Mouse (Mus musculus) lung, postnatal 14 days (tissue): ENCODE measurements around the gene Setd7.
"Not testable (repeated sequence)": the region's sequence is repeated elsewhere in the genome, so short reads cannot be mapped to it uniquely, and the experiment has no call there.

Experiments
- DNase-seq: peaks from one replicate; pipeline ENCODE4 v3.0.0; 2021

Gene Setd7

DNA sequence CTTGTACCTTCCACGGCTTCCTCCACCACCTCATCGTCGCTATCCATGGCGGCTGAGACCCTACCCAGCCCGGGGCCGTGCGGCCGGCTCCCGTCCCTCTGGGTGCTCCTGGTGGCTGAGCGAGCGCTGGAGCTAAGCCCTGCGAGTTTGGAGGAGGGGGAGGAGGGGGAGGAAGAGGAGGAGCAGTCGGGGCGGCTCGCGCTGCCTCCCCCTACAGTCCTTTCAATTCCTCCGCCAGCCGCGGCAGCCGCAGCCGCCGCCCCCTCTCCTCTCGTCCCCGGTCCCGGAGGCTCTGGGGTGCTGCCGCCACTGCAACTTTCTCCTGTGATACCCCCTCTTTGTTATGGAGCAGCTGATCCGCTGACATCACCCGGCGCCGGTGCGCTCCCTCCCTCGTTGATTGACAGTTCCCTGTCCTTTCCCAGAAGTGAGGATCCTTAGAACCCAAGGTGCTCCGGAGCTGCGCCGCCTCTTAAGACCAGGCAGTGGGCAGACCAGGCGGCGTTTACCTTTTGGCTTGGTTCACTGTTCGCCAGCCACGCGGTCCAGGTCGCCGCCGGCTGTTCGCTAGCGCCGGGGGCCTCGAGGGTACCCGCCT, at the start of gene Setd7:
Gene Setd7, minus strand, starts transcription at position 369 of the 598 bp plus-strand sequence.
- peak; percentile 83 for DNase-seq

GRCm38 (mm10) chr3:51604489-51604888, 43.8 kb upstream of the Setd7 start:
- DNase-seq, result no peak

- DNase-seq, result peak; percentile 16
Observed at GRCm38 (mm10) chr3:51603705-51604291, 43.1 kb upstream of the Setd7 start.

- no peak for DNase-seq
Observed at GRCm38 (mm10) chr3:51601461-51601860, 40.8 kb upstream of the Setd7 start.

GRCm38 (mm10) chr3:51600728-51601127, 40.0 kb upstream of the Setd7 start:
- DNase-seq, result no peak

- no peak for DNase-seq
Observed at GRCm38 (mm10) chr3:51599057-51599630, 38.5 kb upstream of the Setd7 start.

DNA sequence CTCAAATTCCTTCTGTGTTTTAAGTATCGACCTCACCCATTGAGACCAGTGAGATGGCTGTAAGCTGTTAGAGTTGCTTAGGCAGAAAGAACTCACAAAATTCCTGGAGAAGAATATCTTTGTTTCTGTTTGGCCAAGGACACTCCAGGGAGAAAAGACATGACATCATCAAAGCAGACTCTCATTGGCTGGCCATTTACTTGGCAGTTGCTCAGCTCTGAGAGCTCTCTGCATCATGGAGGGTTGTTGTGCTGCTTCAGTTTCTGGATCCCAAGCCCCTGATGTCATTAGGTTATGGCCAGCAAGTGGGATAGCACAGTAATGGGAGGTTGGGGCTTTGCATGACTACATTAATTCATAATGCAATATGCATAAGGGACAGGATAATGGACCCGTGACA, 35.9 kb upstream of the Setd7 start:
- DNase-seq, result no peak

DNA sequence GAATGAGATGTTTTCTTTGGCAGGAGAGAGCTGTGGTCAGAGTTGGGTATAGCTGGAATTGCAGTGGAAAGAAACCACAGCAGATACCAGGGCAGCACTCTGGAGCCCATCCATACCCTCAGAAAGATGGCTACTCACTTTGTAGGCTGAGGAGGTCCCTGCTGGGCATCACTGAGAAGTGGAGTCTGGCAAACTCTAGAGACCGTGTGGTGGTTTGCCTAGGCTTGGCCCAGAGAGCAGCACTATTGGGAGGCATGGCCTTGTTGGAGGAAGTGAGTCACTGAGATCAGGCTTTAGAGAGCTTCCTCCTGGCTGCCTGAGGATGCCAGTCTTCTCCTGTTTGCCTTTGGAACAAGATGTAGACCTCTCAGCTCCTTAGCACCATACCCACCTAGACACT, 32.8 kb upstream of the Setd7 start:
- DNase-seq, result no peak

GRCm38 (mm10) chr3:51591591-51591990, 30.9 kb upstream of the Setd7 start:
- DNase-seq, result no peak

DNA sequence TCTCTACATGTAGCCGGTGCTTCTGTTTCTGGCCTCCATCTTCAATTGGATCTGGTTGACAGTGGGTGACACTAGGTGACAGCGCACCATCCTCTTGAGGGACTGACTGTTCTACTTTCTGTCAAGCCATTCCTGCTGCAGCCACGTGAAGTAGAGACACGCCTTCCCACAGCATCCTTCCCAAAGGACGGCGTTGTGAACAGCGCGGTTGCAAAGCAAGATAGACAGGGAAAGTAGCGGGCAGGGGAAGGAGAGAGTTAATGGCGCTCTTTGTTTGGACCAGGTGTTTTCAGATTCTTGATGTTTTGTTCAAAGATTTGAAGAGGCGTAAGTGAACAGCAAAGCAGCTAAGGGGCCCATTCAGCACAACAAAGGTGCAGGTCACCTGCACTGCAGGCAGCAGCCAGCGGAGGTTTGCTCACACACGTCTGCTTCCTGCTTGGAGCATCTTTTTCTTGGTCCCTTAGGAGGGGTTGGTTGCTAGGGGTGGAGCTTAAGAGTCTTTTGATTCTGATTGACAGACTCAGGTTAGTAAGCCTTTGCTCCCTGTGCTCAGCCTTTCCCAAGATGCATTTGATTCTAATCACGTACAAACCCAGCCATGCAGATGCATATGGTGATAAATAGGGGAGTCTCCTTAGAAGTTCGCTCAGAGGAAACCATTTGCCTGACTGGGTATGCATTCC, 29.7 kb upstream of the Setd7 start:
- DNase-seq, result no peak

- DNase-seq, result no peak
Observed at GRCm38 (mm10) chr3:51587697-51588262, 27.1 kb upstream of the Setd7 start.

DNA sequence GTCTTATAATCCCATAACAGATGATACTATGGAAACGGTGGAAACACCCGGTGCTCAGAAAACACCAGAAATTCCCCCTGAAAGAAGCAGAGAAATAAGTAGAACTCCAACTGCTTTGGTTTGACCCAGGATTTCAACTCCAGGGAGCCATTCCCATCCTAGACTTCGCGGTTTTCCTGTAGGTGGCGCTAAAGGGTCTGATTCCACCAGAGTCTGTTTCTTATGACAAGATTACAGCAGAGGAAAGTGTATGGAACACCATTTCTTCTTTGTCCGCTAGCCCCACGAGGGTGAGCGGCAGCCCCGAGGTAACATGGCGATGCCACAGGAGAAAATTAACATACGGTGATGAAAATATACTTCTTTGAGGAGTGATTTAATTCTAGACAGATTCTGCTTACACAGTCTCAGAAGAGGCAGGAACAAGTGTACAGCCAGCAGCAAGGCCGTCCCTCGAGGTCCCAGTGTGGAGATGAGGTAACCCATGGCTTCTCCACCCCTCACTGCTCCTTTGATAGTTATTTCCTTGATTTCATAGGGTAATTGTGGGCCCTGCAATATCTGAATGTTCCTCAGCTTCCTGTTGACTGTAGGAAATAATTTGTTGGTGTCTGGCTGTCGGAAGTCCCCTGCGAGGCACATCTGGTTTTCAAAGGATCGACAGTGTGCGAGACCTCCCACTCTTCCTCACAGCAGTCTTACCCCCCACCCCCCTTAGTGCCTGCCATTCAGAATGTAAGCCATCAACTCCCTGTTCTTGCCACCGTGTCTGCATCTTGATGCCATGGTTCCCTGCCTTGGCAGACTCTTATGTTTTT, 23.1 kb upstream of the Setd7 start:
- DNase-seq, result peak; percentile 91

- not testable (repeated sequence) for DNase-seq
Observed at GRCm38 (mm10) chr3:51579243-51579642, 18.6 kb upstream of the Setd7 start.

- DNase-seq, result peak; percentile 85
Observed at GRCm38 (mm10) chr3:51577816-51578749, 17.4 kb upstream of the Setd7 start.

- no peak for DNase-seq
Observed at GRCm38 (mm10) chr3:51577359-51577758, 16.7 kb upstream of the Setd7 start.

DNA sequence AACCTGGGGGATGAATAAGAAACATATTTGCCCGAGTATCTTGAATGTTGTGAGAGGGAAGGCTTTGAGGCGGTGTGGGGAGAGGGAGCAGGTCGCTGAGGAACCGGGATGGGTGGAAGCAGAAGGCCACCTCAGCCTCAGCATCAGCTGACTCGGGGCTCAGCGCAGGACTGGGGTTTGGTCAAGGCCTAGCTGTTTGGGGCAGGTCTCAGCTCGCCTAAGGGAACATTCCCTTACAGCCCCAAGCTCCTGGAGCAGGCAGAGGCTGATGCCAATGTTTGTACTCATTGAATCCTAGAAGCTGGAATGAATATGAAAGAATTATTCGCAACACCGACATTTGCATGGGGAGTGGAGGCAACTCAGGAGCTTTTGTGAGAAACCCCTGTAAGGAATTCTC, 13.2 kb upstream of the Setd7 start:
- no peak for DNase-seq

DNA sequence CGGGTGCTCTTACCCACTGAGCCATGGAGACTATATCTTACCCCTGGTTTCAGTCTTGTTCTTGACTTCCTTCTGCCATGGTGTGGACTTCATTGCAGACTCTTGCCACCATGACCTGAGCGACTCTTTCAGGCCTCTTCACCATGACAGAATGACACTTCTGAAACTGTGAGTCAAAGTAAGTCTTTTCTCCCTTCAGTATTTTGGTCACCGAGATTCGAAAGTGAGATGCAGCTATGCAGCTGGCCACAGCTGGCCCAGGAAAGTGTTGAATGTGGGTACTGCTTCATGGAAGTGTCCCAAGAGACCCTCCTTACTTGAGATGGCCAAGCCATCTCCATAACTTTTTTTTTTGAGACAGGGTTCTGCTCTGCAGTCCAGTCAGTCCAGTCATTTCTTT, 9.5 kb upstream of the Setd7 start:
- DNase-seq, result no peak

- no peak for DNase-seq
Observed at GRCm38 (mm10) chr3:51561993-51562385, 1.3 kb upstream of the Setd7 start.

DNA sequence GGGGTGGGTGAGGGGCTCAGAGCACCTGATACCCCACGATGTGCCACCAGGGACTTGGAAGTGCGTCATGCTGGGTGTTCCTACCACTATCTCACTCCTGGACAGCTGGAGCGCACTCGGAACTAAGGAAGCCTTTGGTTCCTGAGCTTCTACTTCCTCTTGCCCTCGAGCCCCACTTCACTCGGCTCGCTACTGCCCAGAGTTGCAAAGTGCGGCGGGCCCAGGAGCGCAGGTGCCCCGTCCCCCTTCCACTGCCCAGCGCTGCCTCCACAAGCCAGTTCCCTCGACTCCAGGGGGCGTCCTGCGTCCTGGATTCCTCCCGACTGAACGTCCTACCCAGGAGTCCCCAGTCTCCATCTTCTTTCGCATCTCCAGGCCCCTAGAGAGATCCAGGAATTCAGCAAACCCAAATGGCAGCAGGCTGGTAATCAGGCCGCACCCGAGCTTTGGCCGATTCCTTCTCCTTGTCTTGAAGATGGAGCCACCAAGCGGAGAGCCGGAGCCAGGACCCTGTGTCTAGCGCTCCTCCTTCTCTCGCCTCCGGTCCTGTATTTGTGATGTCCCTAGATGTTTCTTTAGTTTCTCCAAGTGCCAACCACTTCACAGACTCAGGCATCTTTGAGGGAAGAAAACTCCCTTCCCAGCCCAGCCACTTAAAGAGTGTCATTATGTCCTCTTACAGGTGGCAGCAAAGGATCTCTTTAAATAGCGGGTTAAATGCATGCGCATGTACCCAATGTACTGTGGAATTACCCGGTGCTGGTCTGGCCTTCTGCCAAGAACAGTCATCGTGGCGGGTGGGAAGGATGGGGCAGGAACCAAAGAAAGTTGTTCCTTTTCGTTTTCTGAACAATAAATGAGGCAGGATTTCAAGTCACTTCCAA, 672 bp upstream of the Setd7 start:
- DNase-seq, result peak; percentile 65

- DNase-seq, result peak; percentile 85
Observed at GRCm38 (mm10) chr3:51559594-51560450, 857 bp downstream of the Setd7 start.
